Mouse (Mus musculus) c-Kit-negative CD71-positive TER-119-positive erythroid progenitor cells, embryonic 14.5 days (primary cell): ENCODE data around the gene Ghr.

Experiments used
- DNase-seq: peaks from one replicate; pipeline ENCODE4 v3.0.0-alpha.2; 2013; ENCODE audit warnings: low read depth, low spot score

The Ghr gene

GRCm38 (mm10) chr15:3582807-3583636 lies at the start of gene Ghr:
Ghr (minus strand) TSS chr15:3583492.
- no peak for DNase-seq

GRCm38 (mm10) chr15:3622746-3623145 lies 39.5 kb upstream of the Ghr start:
- DNase-seq, result no peak

- DNase-seq, result no peak
Observed at GRCm38 (mm10) chr15:3620368-3620767, 37.1 kb upstream of the Ghr start.

GRCm38 (mm10) chr15:3618311-3618710 lies 35.0 kb upstream of the Ghr start:
- no peak for DNase-seq

GRCm38 (mm10) chr15:3611961-3612360 lies 28.7 kb upstream of the Ghr start:
- DNase-seq, result no peak

GRCm38 (mm10) chr15:3607951-3608350 lies 24.7 kb upstream of the Ghr start:
- DNase-seq, result no peak

GRCm38 (mm10) chr15:3602098-3602486 lies 18.8 kb upstream of the Ghr start:
- DNase-seq, result no peak

GRCm38 (mm10) chr15:3601422-3602097 lies 18.3 kb upstream of the Ghr start:
- no peak for DNase-seq

GRCm38 (mm10) chr15:3587879-3588278 lies 4.6 kb upstream of the Ghr start:
- DNase-seq, result no peak

GRCm38 (mm10) chr15:3584361-3584760 lies 1.1 kb upstream of the Ghr start:
- DNase-seq, result no peak

- DNase-seq, result no peak
Observed at GRCm38 (mm10) chr15:3581861-3582806, 1.2 kb downstream of the Ghr start.

GRCm38 (mm10) chr15:3581337-3581736 lies 2.0 kb downstream of the Ghr start:
- DNase-seq, result no peak

- no peak for DNase-seq
Observed at GRCm38 (mm10) chr15:3580216-3580615, 3.1 kb downstream of the Ghr start.

GRCm38 (mm10) chr15:3578286-3578980 lies 4.9 kb downstream of the Ghr start:
- no peak for DNase-seq

GRCm38 (mm10) chr15:3569178-3569903 lies 14.0 kb downstream of the Ghr start:
- no peak for DNase-seq

GRCm38 (mm10) chr15:3564570-3564969 lies 18.7 kb downstream of the Ghr start:
- no peak for DNase-seq

GRCm38 (mm10) chr15:3563929-3564516 lies 19.3 kb downstream of the Ghr start:
- no peak for DNase-seq

GRCm38 (mm10) chr15:3563473-3563872 lies 19.8 kb downstream of the Ghr start:
- no peak for DNase-seq

GRCm38 (mm10) chr15:3558524-3558923 lies 24.8 kb downstream of the Ghr start:
- no peak for DNase-seq

- DNase-seq, result no peak
Observed at GRCm38 (mm10) chr15:3544289-3544688, 39.0 kb downstream of the Ghr start.
